In genomic region chr2:132512051-132512976, GRCm38 (mm10) we compare ENCODE assay signal across 8 mouse cellular contexts.
A peak's percentile ranks its signal among the peaks of the same experiment; 100 is the strongest.
DNase-seq lines count a peak whose midpoint lies in the region; ATAC-seq lines count a peak whose summit lies in the region.

No protein-coding gene starts in this region.

- no peaks in the 10 kb centered on the region for H3K36me3 ChIP-seq in heart, embryonic 10.5 days
- H3K36me3 ChIP-seq in midbrain, embryonic 14.5 days (ENCODE audit: control insufficient read depth, insufficient read depth, low read length) = no peaks in the 10 kb centered on the region

- H3K9me3 ChIP-seq in heart, embryonic 10.5 days = no peaks in the 10 kb centered on the region
- H3K9me3 ChIP-seq in midbrain, embryonic 14.5 days (ENCODE audit: control insufficient read depth, low read length) = no peaks in the 10 kb centered on the region

- 0 out of 2 replicates have a peak overlapping the region, but pooled peaks have one; percentile 2 for H3K4me2 ChIP-seq in midbrain, embryonic 14.5 days (ENCODE audit: low read length)

- peaks cover 8% of the 10 kb centered on the region for H3K4me1 ChIP-seq in heart, embryonic 10.5 days
- H3K4me1 ChIP-seq in midbrain, embryonic 14.5 days (ENCODE audit: control insufficient read depth, insufficient read depth, low read length) = no peaks in the 10 kb centered on the region

- no peaks in the 10 kb centered on the region for H3K27me3 ChIP-seq in heart, embryonic 10.5 days (ENCODE audit: insufficient read depth, poor library complexity, severe bottlenecking)
- H3K27me3 ChIP-seq in midbrain, embryonic 14.5 days (ENCODE audit: control insufficient read depth, insufficient read depth, low read length) = no peaks in the 10 kb centered on the region

- peak; percentile 88 for DNase-seq in heart, embryonic 10.5 days (ENCODE audit: low spot score)
- DNase-seq in heart, adult 18-20 months = no peak
- peak; percentile 90 for DNase-seq in 416B (ENCODE audit: low read depth)
- peak; percentile 44 for DNase-seq in c-Kit-positive CD71-positive TER-119-positive erythroid progenitor cells, embryonic 14.5 days (ENCODE audit: low spot score)
- DNase-seq in midbrain, embryonic 14.5 days = no peak
- no peak for DNase-seq in adrenal gland, adult 2 months
- no peak for DNase-seq in kidney, postnatal 25 days
- no peak for DNase-seq in testis, postnatal 14 days (ENCODE audit: low spot score)

- no peak for ATAC-seq in midbrain, embryonic 14.5 days (ENCODE audit: low FRiP score, low TSS enrichment)

- no peak overlapping the region for H3K9ac ChIP-seq in midbrain, embryonic 14.5 days (replicated peaks; ENCODE audit: low read length)

- H3K4me3 ChIP-seq in heart, embryonic 10.5 days = peak overlapping the region; percentile 39
- H3K4me3 ChIP-seq in midbrain, embryonic 14.5 days (replicated peaks; ENCODE audit: low read depth, low read length) = no peak overlapping the region

- 35% methylated on average over 18 of the region's 19 CpGs for WGBS in heart, embryonic 10.5 days
- WGBS in midbrain, embryonic 14.5 days = 43% methylated on average over 19 of the region's 19 CpGs

- H3K27ac ChIP-seq in heart, embryonic 10.5 days = 0 out of 2 replicates have a peak overlapping the region, but pooled peaks have one; percentile 67
- H3K27ac ChIP-seq in midbrain, embryonic 14.5 days (replicated peaks; ENCODE audit: low read depth, low read length) = no peak overlapping the region

Comparison
In these comparisons a context has a peak if more than half of its experiments do, and no peak if none do; other contexts are left out.
1. DNase-seq: peak in heart, embryonic 10.5 days (single experiment), 416B (single experiment) and c-Kit-positive CD71-positive TER-119-positive erythroid progenitor cells, embryonic 14.5 days (single experiment); none in heart, adult 18-20 months (0 of 2), midbrain, embryonic 14.5 days (single experiment), adrenal gland, adult 2 months (single experiment), kidney, postnatal 25 days (0 of 2) and testis, postnatal 14 days (single experiment).